Mouse (Mus musculus): Measurements from ENCODE around the gene Il20ra. TPM values are rescaled to one million over a fixed set of nuclear protein-coding genes. Genes with fewer than 3 reads are reported as not detected.

Gene Il20ra
- polyA plus RNA-seq, 1 experiment: not detected

- TF ChIP-seq POLR2A (IDR thresholded peaks at IDR 0.05; ENCODE audit: low read depth, low read length) (no peak), CTCF (IDR thresholded peaks at IDR 0.05; ENCODE audit: extremely low read depth, insufficient read length, insufficient replicate concordance, low read depth, low read length) (no peak)
- H3K4me1 ChIP-seq (ENCODE audit: control insufficient read depth, insufficient read depth, insufficient read length, low read length): peaks cover 2% of the 10 kb centered on the region; the same call in 1 of the 2 replicates
- H3K36me3 ChIP-seq (ENCODE audit: control insufficient read depth, insufficient read depth, low read length): no peaks in the 10 kb centered on the region
- H3K27ac ChIP-seq (ENCODE audit: insufficient read depth, low read depth, low read length): 0 out of 2 replicates have a peak overlapping the region, but pooled peaks have one; percentile 4
- 70% methylated on average over 7 of the region's 7 CpGs for WGBS
- H3K4me3 ChIP-seq (ENCODE audit: low read depth, low read length): no peak overlapping the region
- H3K27me3 ChIP-seq (ENCODE audit: control insufficient read depth, insufficient read depth, low read length): no peaks in the 10 kb centered on the region
Measured at GRCm38 (mm10) chr10:19692332-19692731, 20.0 kb upstream of the Il20ra start.

GRCm38 (mm10) chr10:19692988-19693387 lies 19.4 kb upstream of the Il20ra start:
- TF ChIP-seq CTCF (IDR thresholded peaks at IDR 0.05; ENCODE audit: extremely low read depth, insufficient read length, insufficient replicate concordance, low read depth, low read length) (peak; percentile 76; the same call in 1 of the 2 replicates), POLR2A (IDR thresholded peaks at IDR 0.05; ENCODE audit: low read depth, low read length) (no peak)
- Histone ChIP-seq H3K27me3 (ENCODE audit: control insufficient read depth, insufficient read depth, low read length) (no peaks in the 10 kb centered on the region), H3K27ac (ENCODE audit: insufficient read depth, low read depth, low read length) (no peak overlapping the region), H3K4me1 (ENCODE audit: control insufficient read depth, insufficient read depth, insufficient read length, low read length) (peaks cover 2% of the 10 kb centered on the region; the same call in 1 of the 2 replicates), H3K36me3 (ENCODE audit: control insufficient read depth, insufficient read depth, low read length) (no peaks in the 10 kb centered on the region), H3K4me3 (ENCODE audit: low read depth, low read length) (no peak overlapping the region)
- 35% methylated on average over 8 of the region's 8 CpGs for WGBS

GRCm38 (mm10) chr10:19693629-19694028 lies 18.7 kb upstream of the Il20ra start:
- TF ChIP-seq CTCF (IDR thresholded peaks at IDR 0.05; ENCODE audit: extremely low read depth, insufficient read length, insufficient replicate concordance, low read depth, low read length) (no peak), POLR2A (IDR thresholded peaks at IDR 0.05; ENCODE audit: low read depth, low read length) (no peak)
- no peak overlapping the region for H3K4me3 ChIP-seq (ENCODE audit: low read depth, low read length)
- no peaks in the 10 kb centered on the region for H3K27me3 ChIP-seq (ENCODE audit: control insufficient read depth, insufficient read depth, low read length)
- WGBS: 68% methylated on average over 2 of the region's 2 CpGs
- H3K27ac ChIP-seq (ENCODE audit: insufficient read depth, low read depth, low read length): no peak overlapping the region
- H3K36me3 ChIP-seq (ENCODE audit: control insufficient read depth, insufficient read depth, low read length): no peaks in the 10 kb centered on the region
- peaks cover 2% of the 10 kb centered on the region; the same call in 1 of the 2 replicates for H3K4me1 ChIP-seq (ENCODE audit: control insufficient read depth, insufficient read depth, insufficient read length, low read length)

- WGBS: 53% methylated on average over 1 of the region's 1 CpGs
- Histone ChIP-seq H3K27ac (ENCODE audit: insufficient read depth, low read depth, low read length) (no peak overlapping the region), H3K27me3 (ENCODE audit: control insufficient read depth, insufficient read depth, low read length) (no peaks in the 10 kb centered on the region), H3K4me1 (ENCODE audit: control insufficient read depth, insufficient read depth, insufficient read length, low read length) (no peaks in the 10 kb centered on the region), H3K4me3 (ENCODE audit: low read depth, low read length) (no peak overlapping the region), H3K36me3 (ENCODE audit: control insufficient read depth, insufficient read depth, low read length) (no peaks in the 10 kb centered on the region)
- TF ChIP-seq CTCF (IDR thresholded peaks at IDR 0.05; ENCODE audit: extremely low read depth, insufficient read length, insufficient replicate concordance, low read depth, low read length) (no peak), POLR2A (IDR thresholded peaks at IDR 0.05; ENCODE audit: low read depth, low read length) (no peak)
Measured at GRCm38 (mm10) chr10:19699331-19699730, 13.0 kb upstream of the Il20ra start.

GRCm38 (mm10) chr10:19704445-19704844 lies 7.9 kb upstream of the Il20ra start:
- TF ChIP-seq CTCF (IDR thresholded peaks at IDR 0.05; ENCODE audit: extremely low read depth, insufficient read length, insufficient replicate concordance, low read depth, low read length) (no peak), POLR2A (IDR thresholded peaks at IDR 0.05; ENCODE audit: low read depth, low read length) (no peak)
- no peaks in the 10 kb centered on the region for H3K4me1 ChIP-seq (ENCODE audit: control insufficient read depth, insufficient read depth, insufficient read length, low read length)
- no peaks in the 10 kb centered on the region for H3K36me3 ChIP-seq (ENCODE audit: control insufficient read depth, insufficient read depth, low read length)
- no peaks in the 10 kb centered on the region for H3K27me3 ChIP-seq (ENCODE audit: control insufficient read depth, insufficient read depth, low read length)
- H3K4me3 ChIP-seq (ENCODE audit: low read depth, low read length): no peak overlapping the region
- WGBS: 61% methylated on average over 8 of the region's 8 CpGs
- H3K27ac ChIP-seq (ENCODE audit: insufficient read depth, low read depth, low read length): no peak overlapping the region

- H3K27ac ChIP-seq (ENCODE audit: insufficient read depth, low read depth, low read length): no peak overlapping the region
- peaks cover 5% of the 10 kb centered on the region for H3K4me1 ChIP-seq (ENCODE audit: control insufficient read depth, insufficient read depth, insufficient read length, low read length)
- TF ChIP-seq POLR2A (IDR thresholded peaks at IDR 0.05; ENCODE audit: low read depth, low read length): no peak
- no peak for TF ChIP-seq CTCF (IDR thresholded peaks at IDR 0.05; ENCODE audit: extremely low read depth, insufficient read length, insufficient replicate concordance, low read depth, low read length)
- no peaks in the 10 kb centered on the region for H3K36me3 ChIP-seq (ENCODE audit: control insufficient read depth, insufficient read depth, low read length)
- no peak overlapping the region for H3K4me3 ChIP-seq (ENCODE audit: low read depth, low read length)
- H3K27me3 ChIP-seq (ENCODE audit: control insufficient read depth, insufficient read depth, low read length): peaks cover 8% of the 10 kb centered on the region
- WGBS: 63% methylated on average over 12 of the region's 12 CpGs
Measured at GRCm38 (mm10) chr10:19707768-19708167, 4.6 kb upstream of the Il20ra start.

GRCm38 (mm10) chr10:19708277-19709070 lies 3.9 kb upstream of the Il20ra start:
- Histone ChIP-seq H3K27me3 (ENCODE audit: control insufficient read depth, insufficient read depth, low read length) (peaks cover 8% of the 10 kb centered on the region), H3K36me3 (ENCODE audit: control insufficient read depth, insufficient read depth, low read length) (no peaks in the 10 kb centered on the region), H3K27ac (ENCODE audit: insufficient read depth, low read depth, low read length) (no peak overlapping the region), H3K4me3 (ENCODE audit: low read depth, low read length) (no peak overlapping the region), H3K4me1 (ENCODE audit: control insufficient read depth, insufficient read depth, insufficient read length, low read length) (peaks cover 5% of the 10 kb centered on the region)
- WGBS: 59% methylated on average over 12 of the region's 12 CpGs
- TF ChIP-seq POLR2A (IDR thresholded peaks at IDR 0.05; ENCODE audit: low read depth, low read length): no peak
- peak; percentile 50; the same call in 1 of the 2 replicates for TF ChIP-seq CTCF (IDR thresholded peaks at IDR 0.05; ENCODE audit: extremely low read depth, insufficient read length, insufficient replicate concordance, low read depth, low read length)
